Mouse (Mus musculus): ENCODE measurements around the gene E130309D02Rik. TPM values are rescaled to one million over a fixed set of nuclear protein-coding genes. Genes with fewer than 3 reads are reported as not detected.

The E130309D02Rik gene
- 14.0 TPM for polyA plus RNA-seq (2014; fragmentation: Illumina TruSeq; extraction: RNeasy Lipid Tissue Mini Kit (QIAGEN cat#74804); ENCODE audit: low read depth, low replicate concordance)

DNA sequence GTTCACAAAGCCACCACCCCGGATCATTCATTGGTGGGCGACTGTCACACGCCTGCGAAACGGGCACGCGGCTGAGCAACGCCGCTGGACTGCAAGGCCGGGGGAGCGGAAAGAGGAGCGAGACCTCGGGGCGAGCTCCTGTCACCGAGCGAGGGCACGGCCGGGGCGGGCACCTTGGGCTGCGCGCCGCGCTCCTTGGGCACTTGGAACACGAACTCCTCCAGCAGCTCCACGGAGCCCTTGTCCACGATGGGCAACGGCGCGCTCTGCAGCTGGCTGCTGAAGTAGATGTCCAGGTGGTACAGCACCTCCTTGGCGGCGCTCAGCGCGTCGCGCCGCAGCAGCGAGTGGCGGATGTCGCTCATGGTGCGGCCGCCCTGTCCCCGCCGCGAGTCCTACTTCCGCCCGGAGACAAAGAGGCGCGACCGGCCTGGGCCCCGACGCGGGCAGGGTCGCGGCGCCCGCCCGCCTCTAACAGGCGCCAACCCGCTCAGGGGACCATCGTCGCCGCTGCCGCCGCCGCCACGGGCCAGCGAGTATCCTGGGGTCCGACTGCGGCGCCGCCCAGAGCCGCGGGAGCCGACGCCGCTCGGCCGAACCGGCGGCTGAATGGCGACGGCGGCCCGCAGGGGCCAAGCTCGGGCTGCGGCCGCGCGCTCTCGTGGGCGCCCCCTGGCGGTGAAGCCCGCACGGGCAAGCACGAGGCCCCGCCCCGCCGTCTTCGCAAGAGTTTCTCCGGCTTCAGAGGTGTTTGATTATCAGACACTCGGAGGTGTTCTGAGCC lies at the start of gene E130309D02Rik:
TSS of gene E130309D02Rik (minus strand) at position 631 of the 784 bp plus-strand sequence.

GRCm38 (mm10) chr5:143356686-143357388 lies 41.7 kb upstream of the E130309D02Rik start, which contains the start of gene Grid2ip:
Grid2ip (plus strand) TSS chr5:143357338.

DNA sequence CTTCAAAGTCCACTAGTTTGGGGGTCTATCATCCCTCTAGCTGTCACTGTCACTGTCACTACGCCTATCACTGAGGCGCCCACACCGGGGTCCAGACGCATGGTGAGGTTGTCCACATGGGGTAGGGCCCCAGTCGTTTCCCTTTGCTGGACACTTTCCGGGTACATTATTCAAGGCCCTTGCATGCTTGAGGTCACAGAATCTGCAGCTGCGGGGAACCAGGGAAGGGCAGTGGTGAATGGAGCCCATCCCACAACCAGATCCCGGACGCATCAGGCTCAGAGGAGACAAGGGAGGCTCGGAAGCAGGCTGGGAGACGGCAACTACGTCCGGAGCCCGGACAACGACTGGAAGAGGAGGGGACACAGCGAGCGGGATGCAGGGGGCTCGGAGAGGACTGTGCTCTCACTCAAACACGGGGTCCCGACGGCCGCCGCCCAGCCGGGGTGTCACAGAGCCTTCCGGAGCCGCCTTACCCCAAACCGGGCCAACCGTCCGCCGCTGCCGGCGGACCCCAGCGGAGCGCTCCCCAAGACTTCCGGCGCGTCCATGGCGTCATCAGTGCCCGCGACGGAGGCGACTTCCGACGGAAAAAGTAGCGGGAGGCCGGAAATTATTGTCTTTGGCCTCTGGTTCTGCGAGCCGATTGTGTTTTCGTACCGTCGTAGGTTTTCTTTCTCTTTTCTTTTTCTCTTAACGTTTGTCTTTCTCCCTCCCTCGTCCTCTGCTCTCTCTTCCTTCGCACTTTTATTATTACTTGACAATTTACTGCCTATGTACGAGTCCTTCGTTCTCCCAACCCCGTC lies 13.7 kb upstream of the E130309D02Rik start, which contains the start of gene Zdhhc4:
TSS of gene Zdhhc4 (minus strand) at position 567 of the 806 bp plus-strand sequence.

GRCm38 (mm10) chr5:143293404-143293803 lies 21.8 kb downstream of the E130309D02Rik start, which contains the start of gene Zfp853:
Zfp853 (minus strand) TSS chr5:143293623.

GRCm38 (mm10) chr5:143269363-143270150 lies 45.6 kb downstream of the E130309D02Rik start, which contains the start of gene Zfp316:
Zfp316 (minus strand) TSS chr5:143270022.

Other genes with a start within 250 kb of the E130309D02Rik start
- 22.1 TPM for gene Rnf216, start 202.4 kb downstream of the E130309D02Rik start, polyA plus RNA-seq (2014; fragmentation: Illumina TruSeq; extraction: RNeasy Lipid Tissue Mini Kit (QIAGEN cat#74804); ENCODE audit: low read depth, low replicate concordance)
- gene Olfr718-ps1, start 167.8 kb downstream of the E130309D02Rik start, polyA plus RNA-seq (2014; fragmentation: Illumina TruSeq; extraction: RNeasy Lipid Tissue Mini Kit (QIAGEN cat#74804); ENCODE audit: low read depth, low replicate concordance) = not detected
- 9.7 TPM for gene Rbak, start 134.6 kb downstream of the E130309D02Rik start, polyA plus RNA-seq (2014; fragmentation: Illumina TruSeq; extraction: RNeasy Lipid Tissue Mini Kit (QIAGEN cat#74804); ENCODE audit: low read depth, low replicate concordance)
- gene Spdye4b, start 134.3 kb downstream of the E130309D02Rik start, polyA plus RNA-seq (2014; fragmentation: Illumina TruSeq; extraction: RNeasy Lipid Tissue Mini Kit (QIAGEN cat#74804); ENCODE audit: low read depth, low replicate concordance) = 0.63 TPM
- 0.47 TPM for gene Spdye4a, start 88.5 kb downstream of the E130309D02Rik start, polyA plus RNA-seq (2014; fragmentation: Illumina TruSeq; extraction: RNeasy Lipid Tissue Mini Kit (QIAGEN cat#74804); ENCODE audit: low read depth, low replicate concordance)
- gene Zfp12, start 80.2 kb downstream of the E130309D02Rik start, polyA plus RNA-seq (2014; fragmentation: Illumina TruSeq; extraction: RNeasy Lipid Tissue Mini Kit (QIAGEN cat#74804); ENCODE audit: low read depth, low replicate concordance) = 9.4 TPM
- gene Zfp316, start 45.3 kb downstream of the E130309D02Rik start, polyA plus RNA-seq (2014; fragmentation: Illumina TruSeq; extraction: RNeasy Lipid Tissue Mini Kit (QIAGEN cat#74804); ENCODE audit: low read depth, low replicate concordance) = 8.1 TPM
- 0.24 TPM for gene Zfp853, start 21.7 kb downstream of the E130309D02Rik start, polyA plus RNA-seq (2014; fragmentation: Illumina TruSeq; extraction: RNeasy Lipid Tissue Mini Kit (QIAGEN cat#74804); ENCODE audit: low read depth, low replicate concordance)
- 66.5 TPM for gene Zdhhc4, start 13.9 kb upstream of the E130309D02Rik start, polyA plus RNA-seq (2014; fragmentation: Illumina TruSeq; extraction: RNeasy Lipid Tissue Mini Kit (QIAGEN cat#74804); ENCODE audit: low read depth, low replicate concordance)
- gene Grid2ip, start 42.0 kb upstream of the E130309D02Rik start, polyA plus RNA-seq (2014; fragmentation: Illumina TruSeq; extraction: RNeasy Lipid Tissue Mini Kit (QIAGEN cat#74804); ENCODE audit: low read depth, low replicate concordance) = not detected
- 95.5 TPM for gene Kdelr2, start 88.5 kb upstream of the E130309D02Rik start, polyA plus RNA-seq (2014; fragmentation: Illumina TruSeq; extraction: RNeasy Lipid Tissue Mini Kit (QIAGEN cat#74804); ENCODE audit: low read depth, low replicate concordance)
- gene Daglb, start 149.2 kb upstream of the E130309D02Rik start, polyA plus RNA-seq (2014; fragmentation: Illumina TruSeq; extraction: RNeasy Lipid Tissue Mini Kit (QIAGEN cat#74804); ENCODE audit: low read depth, low replicate concordance) = 8.3 TPM
- 290 TPM for gene Rac1, start 212.7 kb upstream of the E130309D02Rik start, polyA plus RNA-seq (2014; fragmentation: Illumina TruSeq; extraction: RNeasy Lipid Tissue Mini Kit (QIAGEN cat#74804); ENCODE audit: low read depth, low replicate concordance)